Mouse (Mus musculus): Measurements from ENCODE around the gene Dyrk1a. TPM values are rescaled to one million over a fixed set of nuclear protein-coding genes. Genes with fewer than 3 reads are reported as not detected.
A peak's percentile ranks its signal among the peaks of the same experiment; 100 is the strongest.

Gene Dyrk1a
- polyA plus RNA-seq, 1 experiment from 2014 or later: 4.0 TPM

- WGBS (ENCODE audit: insufficient replicate concordance): 73% methylated on average over 3 of the region's 3 CpGs
- Histone ChIP-seq H3K27ac (ENCODE audit: low read length) (no peak overlapping the region), H3K4me2 (ENCODE audit: low read depth, low read length) (no peak overlapping the region), H3K36me3 (ENCODE audit: control insufficient read depth, insufficient read depth) (no peaks in the 10 kb centered on the region), H3K9ac (ENCODE audit: low read depth, low read length) (no peak overlapping the region), H3K4me1 (ENCODE audit: control insufficient read depth, low read depth, low read length) (peaks cover 24% of the 10 kb centered on the region), H3K27me3 (ENCODE audit: control insufficient read depth, insufficient read depth, low read depth, low read length) (no peaks in the 10 kb centered on the region), H3K9me3 (replicated peaks; ENCODE audit: control insufficient read depth, low read length) (no peaks in the 10 kb centered on the region), H3K4me3 (ENCODE audit: low read depth, low read length) (no peak overlapping the region)
- no peak for ATAC-seq (ENCODE audit: low read depth)
These were observed 21.7 kb downstream of the Dyrk1a start for GRCm38 (mm10) chr16:94591536-94591935.

GRCm38 (mm10) chr16:94596633-94597032 is 26.8 kb downstream of the Dyrk1a start:
- Histone ChIP-seq H3K4me3 (ENCODE audit: low read depth, low read length) (no peak overlapping the region), H3K4me2 (ENCODE audit: low read depth, low read length) (no peak overlapping the region), H3K9ac (ENCODE audit: low read depth, low read length) (no peak overlapping the region), H3K4me1 (ENCODE audit: control insufficient read depth, low read depth, low read length) (peaks cover 38% of the 10 kb centered on the region), H3K36me3 (ENCODE audit: control insufficient read depth, insufficient read depth) (no peaks in the 10 kb centered on the region), H3K27ac (ENCODE audit: low read length) (no peak overlapping the region), H3K9me3 (replicated peaks; ENCODE audit: control insufficient read depth, low read length) (no peaks in the 10 kb centered on the region), H3K27me3 (ENCODE audit: control insufficient read depth, insufficient read depth, low read depth, low read length) (no peaks in the 10 kb centered on the region)
- ATAC-seq (ENCODE audit: low read depth): no peak
- whole genome bisulfite sequencing (ENCODE audit: insufficient replicate concordance): 49% methylated on average over 2 of the region's 2 CpGs

GRCm38 (mm10) chr16:94597640-94598039 is 27.8 kb downstream of the Dyrk1a start:
- 0% methylated on average over 1 of the region's 1 CpGs for WGBS (ENCODE audit: insufficient replicate concordance)
- Histone ChIP-seq H3K36me3 (ENCODE audit: control insufficient read depth, insufficient read depth) (no peaks in the 10 kb centered on the region), H3K27ac (ENCODE audit: low read length) (no peak overlapping the region), H3K9ac (ENCODE audit: low read depth, low read length) (no peak overlapping the region), H3K27me3 (ENCODE audit: control insufficient read depth, insufficient read depth, low read depth, low read length) (no peaks in the 10 kb centered on the region), H3K4me1 (ENCODE audit: control insufficient read depth, low read depth, low read length) (peaks cover 47% of the 10 kb centered on the region), H3K9me3 (replicated peaks; ENCODE audit: control insufficient read depth, low read length) (no peaks in the 10 kb centered on the region), H3K4me2 (ENCODE audit: low read depth, low read length) (no peak overlapping the region), H3K4me3 (ENCODE audit: low read depth, low read length) (no peak overlapping the region)
- no peak for ATAC-seq (ENCODE audit: low read depth)

- Histone ChIP-seq H3K9ac (ENCODE audit: low read depth, low read length) (no peak overlapping the region), H3K4me1 (ENCODE audit: control insufficient read depth, low read depth, low read length) (peaks cover 49% of the 10 kb centered on the region), H3K9me3 (replicated peaks; ENCODE audit: control insufficient read depth, low read length) (no peaks in the 10 kb centered on the region), H3K4me2 (ENCODE audit: low read depth, low read length) (no peak overlapping the region), H3K27me3 (ENCODE audit: control insufficient read depth, insufficient read depth, low read depth, low read length) (no peaks in the 10 kb centered on the region), H3K27ac (ENCODE audit: low read length) (no peak overlapping the region), H3K4me3 (ENCODE audit: low read depth, low read length) (no peak overlapping the region), H3K36me3 (ENCODE audit: control insufficient read depth, insufficient read depth) (no peaks in the 10 kb centered on the region)
- 0 out of 2 replicates have a peak, but pooled peaks have one; percentile 10 for ATAC-seq (ENCODE audit: low read depth)
- 23% methylated on average over 6 of the region's 6 CpGs for WGBS (ENCODE audit: insufficient replicate concordance)
These were observed 30.3 kb downstream of the Dyrk1a start for GRCm38 (mm10) chr16:94599977-94600724.

- no peak for ATAC-seq (ENCODE audit: low read depth)
- no peaks in the 10 kb centered on the region for H3K9me3 ChIP-seq (replicated peaks; ENCODE audit: control insufficient read depth, low read length)
- H3K4me2 ChIP-seq (ENCODE audit: low read depth, low read length): no peak overlapping the region
- H3K4me3 ChIP-seq (ENCODE audit: low read depth, low read length): no peak overlapping the region
- no peak overlapping the region for H3K9ac ChIP-seq (ENCODE audit: low read depth, low read length)
- peaks cover 49% of the 10 kb centered on the region for H3K4me1 ChIP-seq (ENCODE audit: control insufficient read depth, low read depth, low read length)
- H3K27me3 ChIP-seq (ENCODE audit: control insufficient read depth, insufficient read depth, low read depth, low read length): no peaks in the 10 kb centered on the region
- H3K27ac ChIP-seq (ENCODE audit: low read length): no peak overlapping the region; the same call in 1 of the 2 replicates
- H3K36me3 ChIP-seq (ENCODE audit: control insufficient read depth, insufficient read depth): no peaks in the 10 kb centered on the region
- WGBS (ENCODE audit: insufficient replicate concordance): 70% methylated on average over 5 of the region's 5 CpGs
These were observed 31.3 kb downstream of the Dyrk1a start for GRCm38 (mm10) chr16:94601089-94601488.

- Histone ChIP-seq H3K4me3 (ENCODE audit: low read depth, low read length) (no peak overlapping the region), H3K4me1 (ENCODE audit: control insufficient read depth, low read depth, low read length) (peaks cover 49% of the 10 kb centered on the region), H3K9ac (ENCODE audit: low read depth, low read length) (no peak overlapping the region), H3K4me2 (ENCODE audit: low read depth, low read length) (no peak overlapping the region), H3K27me3 (ENCODE audit: control insufficient read depth, insufficient read depth, low read depth, low read length) (no peaks in the 10 kb centered on the region), H3K9me3 (replicated peaks; ENCODE audit: control insufficient read depth, low read length) (no peaks in the 10 kb centered on the region), H3K36me3 (ENCODE audit: control insufficient read depth, insufficient read depth) (no peaks in the 10 kb centered on the region), H3K27ac (ENCODE audit: low read length) (peak overlapping the region; percentile 26)
- ATAC-seq (ENCODE audit: low read depth): peak; percentile 50; the same call in 1 of the 2 replicates
- 26% methylated on average over 6 of the region's 6 CpGs for WGBS (ENCODE audit: insufficient replicate concordance)
These were observed 31.7 kb downstream of the Dyrk1a start for GRCm38 (mm10) chr16:94601540-94601953.

- peaks cover 47% of the 10 kb centered on the region for H3K4me1 ChIP-seq (ENCODE audit: control insufficient read depth, low read depth, low read length)
- WGBS (ENCODE audit: insufficient replicate concordance): 30% methylated on average over 1 of the region's 1 CpGs
- H3K36me3 ChIP-seq (ENCODE audit: control insufficient read depth, insufficient read depth): no peaks in the 10 kb centered on the region
- ATAC-seq (ENCODE audit: low read depth): peak; percentile 23; the same call in 1 of the 2 replicates
- no peak overlapping the region for H3K9ac ChIP-seq (ENCODE audit: low read depth, low read length)
- H3K4me2 ChIP-seq (ENCODE audit: low read depth, low read length): no peak overlapping the region
- no peak overlapping the region for H3K4me3 ChIP-seq (ENCODE audit: low read depth, low read length)
- no peaks in the 10 kb centered on the region for H3K27me3 ChIP-seq (ENCODE audit: control insufficient read depth, insufficient read depth, low read depth, low read length)
- H3K9me3 ChIP-seq (replicated peaks; ENCODE audit: control insufficient read depth, low read length): no peaks in the 10 kb centered on the region
- H3K27ac ChIP-seq (ENCODE audit: low read length): no peak overlapping the region
These were observed 32.4 kb downstream of the Dyrk1a start for GRCm38 (mm10) chr16:94602188-94602587.

- H3K4me1 ChIP-seq (ENCODE audit: control insufficient read depth, low read depth, low read length): peaks cover 49% of the 10 kb centered on the region
- H3K36me3 ChIP-seq (ENCODE audit: control insufficient read depth, insufficient read depth): no peaks in the 10 kb centered on the region
- H3K27ac ChIP-seq (ENCODE audit: low read length): no peak overlapping the region
- ATAC-seq (ENCODE audit: low read depth): no peak
- 65% methylated on average over 4 of the region's 4 CpGs for WGBS (ENCODE audit: insufficient replicate concordance)
- no peak overlapping the region for H3K4me2 ChIP-seq (ENCODE audit: low read depth, low read length)
- no peak overlapping the region for H3K4me3 ChIP-seq (ENCODE audit: low read depth, low read length)
- H3K9ac ChIP-seq (ENCODE audit: low read depth, low read length): no peak overlapping the region
- no peaks in the 10 kb centered on the region for H3K9me3 ChIP-seq (replicated peaks; ENCODE audit: control insufficient read depth, low read length)
- no peaks in the 10 kb centered on the region for H3K27me3 ChIP-seq (ENCODE audit: control insufficient read depth, insufficient read depth, low read depth, low read length)
These were observed 32.9 kb downstream of the Dyrk1a start for GRCm38 (mm10) chr16:94602730-94603129.

GRCm38 (mm10) chr16:94606169-94606568 is 36.4 kb downstream of the Dyrk1a start:
- Histone ChIP-seq H3K27me3 (ENCODE audit: control insufficient read depth, insufficient read depth, low read depth, low read length) (no peaks in the 10 kb centered on the region), H3K4me1 (ENCODE audit: control insufficient read depth, low read depth, low read length) (peaks cover 25% of the 10 kb centered on the region), H3K36me3 (ENCODE audit: control insufficient read depth, insufficient read depth) (no peaks in the 10 kb centered on the region), H3K27ac (ENCODE audit: low read length) (no peak overlapping the region), H3K4me3 (ENCODE audit: low read depth, low read length) (no peak overlapping the region), H3K4me2 (ENCODE audit: low read depth, low read length) (no peak overlapping the region), H3K9ac (ENCODE audit: low read depth, low read length) (no peak overlapping the region), H3K9me3 (replicated peaks; ENCODE audit: control insufficient read depth, low read length) (no peaks in the 10 kb centered on the region)
- ATAC-seq (ENCODE audit: low read depth): no peak
- WGBS (ENCODE audit: insufficient replicate concordance): 86% methylated on average over 1 of the region's 1 CpGs

Data from liver, embryonic 16.5 days (tissue).